Mouse (Mus musculus) hindbrain, embryonic 13.5 days (tissue): Measurements from ENCODE around the gene Pnma5. TPM values are rescaled to one million over a fixed set of nuclear protein-coding genes. Genes with fewer than 3 reads are reported as not detected.
A peak's percentile ranks its signal among the peaks of the same experiment; 100 is the strongest.

Source experiments
- ATAC-seq: fragments of 200-750 bp; cut with Nextera tagmentation; 2 replicates; pipeline ENCODE4 v1.8.0; 2017; ENCODE audit warnings: moderate TSS enrichment; ENCODE audit not compliant: low FRiP score
- H3K27ac ChIP-seq: fragments of 300-500 bp; sonication (generic); 2 replicates; pipeline ENCODE4 v1.5.1; 2015; ENCODE audit warnings: inconsistent platforms, mild to moderate bottlenecking, moderate library complexity
- H3K27me3 ChIP-seq: fragments of 300-500 bp; sonication (generic); 2 replicates; pipeline ENCODE4 v1.6.1; 2015; ENCODE audit warnings: mild to moderate bottlenecking, inconsistent platforms
- H3K36me3 ChIP-seq: fragments of 300-500 bp; sonication (generic); 2 replicates; pipeline ENCODE4 v1.6.1; 2015; ENCODE audit warnings: mild to moderate bottlenecking, inconsistent platforms
- H3K4me1 ChIP-seq: fragments of 300-500 bp; sonication (generic); replicated peaks from 2 replicates; pipeline ENCODE4 v1.6.1; 2015; ENCODE audit warnings: inconsistent platforms
- H3K4me2 ChIP-seq: fragments of 300-500 bp; sonication (generic); 2 replicates; pipeline ENCODE4 v1.6.1; 2015; ENCODE audit warnings: inconsistent platforms, mild to moderate bottlenecking, moderate library complexity
- H3K4me3 ChIP-seq: fragments of 300-500 bp; sonication (generic); 2 replicates; pipeline ENCODE4 v1.5.1; 2015; ENCODE audit warnings: mild to moderate bottlenecking, inconsistent platforms
- H3K9ac ChIP-seq: fragments of 300-500 bp; sonication (generic); 2 replicates; pipeline ENCODE4 v1.6.1; 2015; ENCODE audit warnings: mild to moderate bottlenecking, inconsistent platforms
- H3K9me3 ChIP-seq: fragments of 300-500 bp; sonication (generic); 2 replicates; pipeline ENCODE4 v1.6.1; 2016; ENCODE audit warnings: inconsistent platforms
- WGBS: fragments of 180-500 bp; shearing (Covaris S2); methylation state at CpG from one replicate; pipeline ENCODE4 v1.1.7; 2015; 5-methylcytosine and 5-hydroxymethylcytosine counted together
- polyA plus RNA-seq: library from polyadenylated mRNA; unstranded; fragments of >200 nt; fragmentation: Nextera tagmentation; extraction: Ambion mirVana; gene quantifications from 2 replicates; pipeline ENCODE4 v1.2.1, GENCODE M21; 2015

Pnma5 gene
- polyA plus RNA-seq, 1 experiment from 2014 or later = not detected

DNA sequence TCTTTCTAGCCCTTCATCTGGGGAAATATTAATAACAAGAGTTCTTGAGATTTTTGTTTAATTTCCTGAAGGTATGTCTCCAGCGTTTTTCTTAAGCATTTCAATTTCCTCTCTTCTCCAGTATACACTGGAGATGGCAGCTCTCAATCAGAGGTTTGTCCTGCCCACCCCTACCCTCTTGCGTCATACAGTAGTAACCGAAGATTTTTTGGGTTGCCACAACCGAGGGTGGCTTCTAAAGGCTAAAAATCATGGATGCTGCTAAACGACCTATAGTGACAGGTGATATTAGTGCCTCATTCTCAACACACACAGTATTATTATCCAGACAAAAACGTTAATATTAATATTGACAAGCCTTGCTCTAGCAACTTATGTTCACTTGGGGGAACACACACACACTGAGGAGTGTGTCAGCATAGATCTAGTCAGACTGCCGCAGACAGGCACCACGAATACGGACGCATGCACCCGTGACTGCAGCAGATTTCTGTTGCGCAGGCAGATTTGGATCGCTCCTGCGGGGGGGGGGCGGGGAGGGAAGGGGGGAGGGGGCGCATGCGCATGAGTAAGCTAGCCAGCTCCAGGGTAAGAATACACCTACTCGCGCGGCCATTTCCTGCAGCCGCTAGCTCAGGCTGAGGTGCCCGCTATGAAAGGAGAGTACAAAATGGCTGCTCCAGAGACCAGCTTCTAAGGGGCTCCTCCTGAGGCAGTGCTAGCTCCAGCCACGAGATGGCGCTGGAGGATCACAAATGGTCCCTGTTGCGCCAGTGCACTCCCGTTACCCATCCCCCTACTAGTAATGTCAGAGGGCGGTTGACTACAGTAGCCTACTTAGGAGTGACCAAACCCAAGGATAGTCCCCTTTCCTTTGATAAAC lies 29.1 kb downstream of the Pnma5 start:
- Histone ChIP-seq H3K9ac (peak overlapping the region; percentile 49), H3K27me3 (no peaks in the 10 kb centered on the region), H3K4me3 (peak overlapping the region; percentile 33), H3K4me1 (no peaks in the 10 kb centered on the region), H3K36me3 (no peaks in the 10 kb centered on the region), H3K27ac (peak overlapping the region; percentile 85), H3K9me3 (no peaks in the 10 kb centered on the region), H3K4me2 (peak overlapping the region; percentile 50)
- 13% methylated on average over 26 of the region's 27 CpGs for WGBS
- ATAC-seq = peak; percentile 100

DNA sequence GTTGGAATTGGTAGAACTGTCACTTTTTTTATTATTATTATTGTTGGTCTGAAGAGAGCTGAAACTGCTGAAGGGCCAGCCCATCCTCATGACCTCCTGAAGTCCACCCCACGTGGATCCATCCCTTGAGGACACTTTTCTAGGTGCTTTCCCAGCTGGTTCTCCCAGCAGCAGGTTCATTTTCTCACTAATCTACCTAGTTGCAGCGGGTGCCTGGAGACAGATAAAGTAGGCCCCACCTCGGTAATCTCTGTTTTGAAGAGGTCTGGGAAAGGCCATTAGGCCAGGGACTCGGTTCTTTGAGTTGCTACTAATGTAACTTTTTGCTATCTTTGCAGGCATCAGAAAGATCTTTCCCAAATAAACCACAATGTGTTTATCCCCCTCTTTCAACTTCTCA lies 31.2 kb downstream of the Pnma5 start:
- Histone ChIP-seq H3K27me3 (no peaks in the 10 kb centered on the region), H3K9ac (no peak overlapping the region), H3K4me2 (no peak overlapping the region), H3K9me3 (no peaks in the 10 kb centered on the region), H3K4me1 (no peaks in the 10 kb centered on the region), H3K4me3 (no peak overlapping the region), H3K36me3 (no peaks in the 10 kb centered on the region), H3K27ac (no peak overlapping the region)
- no peak for ATAC-seq
- 83% methylated on average over 4 of the region's 4 CpGs for WGBS

DNA sequence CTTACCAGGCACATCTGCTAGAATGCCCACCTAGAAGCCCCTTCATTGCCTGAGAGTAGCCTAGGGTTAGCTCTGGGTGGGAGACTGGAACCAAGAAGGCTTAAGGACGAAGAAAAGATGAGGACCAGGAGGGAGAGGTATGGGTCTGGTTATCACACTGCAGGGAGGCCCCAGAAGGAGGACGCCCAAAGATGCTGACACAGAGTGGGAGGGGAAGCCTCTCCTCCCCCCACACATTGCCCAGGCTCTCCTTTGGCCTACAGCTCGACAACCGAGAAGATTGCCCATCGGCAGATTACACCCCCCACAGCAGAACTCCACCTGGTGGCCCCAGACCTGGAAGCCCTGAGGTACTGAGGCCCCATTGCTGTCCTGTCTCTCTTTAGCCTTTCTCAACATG lies 33.8 kb downstream of the Pnma5 start:
- no peak for ATAC-seq
- no peak overlapping the region for H3K4me3 ChIP-seq
- H3K27me3 ChIP-seq = no peaks in the 10 kb centered on the region
- WGBS = 78% methylated on average over 3 of the region's 5 CpGs
- H3K4me1 ChIP-seq = no peaks in the 10 kb centered on the region
- no peak overlapping the region for H3K27ac ChIP-seq
- no peaks in the 10 kb centered on the region for H3K36me3 ChIP-seq
- H3K4me2 ChIP-seq = no peak overlapping the region
- no peaks in the 10 kb centered on the region for H3K9me3 ChIP-seq
- H3K9ac ChIP-seq = no peak overlapping the region

DNA sequence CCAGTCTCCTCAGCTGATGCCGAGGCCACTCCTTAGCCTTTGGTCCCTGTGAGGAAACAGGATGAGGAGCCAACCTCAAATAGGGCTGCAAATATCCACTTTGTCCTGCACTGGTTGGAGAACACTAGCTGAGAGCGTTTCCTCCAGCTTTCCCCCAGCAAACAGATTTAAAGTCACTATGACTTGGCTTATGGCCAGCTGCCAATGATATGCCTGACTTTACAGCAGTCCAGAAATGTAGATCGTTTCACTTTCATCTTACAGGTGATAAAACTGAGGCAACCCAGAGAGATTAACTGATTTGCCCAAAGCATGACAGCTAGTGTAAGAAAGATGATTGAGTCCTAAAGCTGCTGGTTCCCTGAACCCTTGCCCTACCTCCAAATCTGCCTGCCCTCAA lies 41.4 kb downstream of the Pnma5 start:
- ATAC-seq = no peak
- H3K9me3 ChIP-seq = no peaks in the 10 kb centered on the region
- no peaks in the 10 kb centered on the region for H3K27me3 ChIP-seq
- H3K4me2 ChIP-seq = no peak overlapping the region
- H3K9ac ChIP-seq = no peak overlapping the region
- no peaks in the 10 kb centered on the region for H3K36me3 ChIP-seq
- H3K4me1 ChIP-seq = no peaks in the 10 kb centered on the region
- no peak overlapping the region for H3K4me3 ChIP-seq
- H3K27ac ChIP-seq = no peak overlapping the region
- 81% methylated on average over 3 of the region's 3 CpGs for WGBS

DNA sequence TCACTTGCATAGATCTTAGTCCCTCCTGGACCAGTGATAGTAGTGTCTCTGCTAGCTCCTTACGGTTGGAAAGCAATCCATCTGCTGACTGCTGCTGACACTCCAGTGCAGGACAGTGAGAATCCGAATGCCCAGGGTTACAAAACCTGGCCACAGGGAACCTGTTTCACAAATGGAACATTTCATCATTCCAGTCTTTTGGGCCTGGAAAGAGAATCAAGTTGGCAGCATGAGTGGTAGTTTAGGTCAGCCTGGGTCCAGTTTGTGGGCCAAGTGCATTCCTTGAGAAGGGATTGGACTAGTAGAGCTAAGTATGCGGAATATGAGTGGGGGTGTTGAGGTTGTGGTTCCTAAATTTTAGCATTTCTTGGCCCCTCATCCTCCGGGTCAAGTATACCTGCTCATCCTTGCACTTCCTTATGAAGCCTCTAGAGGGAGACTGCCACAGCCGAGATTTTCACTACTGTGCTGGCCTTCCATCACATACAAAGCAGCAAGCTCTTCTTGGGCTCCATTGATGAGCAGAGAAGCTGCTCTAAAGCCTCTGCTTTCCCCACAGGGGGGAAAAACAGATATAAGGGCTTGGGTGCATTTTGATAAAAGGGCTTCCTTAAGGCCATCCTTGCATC lies 44.5 kb downstream of the Pnma5 start:
- Histone ChIP-seq H3K27ac (no peak overlapping the region), H3K9me3 (no peaks in the 10 kb centered on the region), H3K36me3 (no peaks in the 10 kb centered on the region), H3K4me3 (no peak overlapping the region), H3K4me2 (no peak overlapping the region), H3K27me3 (0 out of 2 replicates have a peak, but pooled peaks cover 2% of the 10 kb centered on the region), H3K9ac (no peak overlapping the region), H3K4me1 (no peaks in the 10 kb centered on the region)
- WGBS = 62% methylated on average over 5 of the region's 5 CpGs
- ATAC-seq = no peak

DNA sequence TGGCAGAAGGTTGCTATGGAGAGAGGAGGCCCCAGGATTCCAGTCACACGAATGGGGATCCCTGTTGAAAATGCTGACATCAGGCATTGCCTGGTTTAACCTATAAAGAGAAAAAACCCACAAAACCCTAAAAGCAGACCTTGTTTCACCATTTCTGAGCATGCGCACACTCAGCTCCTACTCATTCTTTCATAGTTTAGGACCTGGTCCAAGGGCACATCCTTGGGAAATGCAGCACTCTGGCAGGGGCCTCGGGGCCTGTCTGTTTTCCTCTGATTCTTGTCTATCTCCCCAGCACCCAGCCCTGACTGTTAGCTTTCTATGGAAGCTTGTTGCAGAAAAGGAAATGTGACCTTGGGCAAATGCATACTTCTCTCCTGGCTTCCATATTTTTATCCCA lies 46.3 kb downstream of the Pnma5 start:
- H3K4me2 ChIP-seq = no peak overlapping the region
- H3K9ac ChIP-seq = no peak overlapping the region
- H3K4me3 ChIP-seq = no peak overlapping the region
- H3K36me3 ChIP-seq = no peaks in the 10 kb centered on the region
- no peak overlapping the region for H3K27ac ChIP-seq
- H3K27me3 ChIP-seq = peaks cover 11% of the 10 kb centered on the region; the same call in 1 of the 2 replicates
- 74% methylated on average over 3 of the region's 3 CpGs for WGBS
- no peaks in the 10 kb centered on the region for H3K9me3 ChIP-seq
- ATAC-seq = no peak
- no peaks in the 10 kb centered on the region for H3K4me1 ChIP-seq

DNA sequence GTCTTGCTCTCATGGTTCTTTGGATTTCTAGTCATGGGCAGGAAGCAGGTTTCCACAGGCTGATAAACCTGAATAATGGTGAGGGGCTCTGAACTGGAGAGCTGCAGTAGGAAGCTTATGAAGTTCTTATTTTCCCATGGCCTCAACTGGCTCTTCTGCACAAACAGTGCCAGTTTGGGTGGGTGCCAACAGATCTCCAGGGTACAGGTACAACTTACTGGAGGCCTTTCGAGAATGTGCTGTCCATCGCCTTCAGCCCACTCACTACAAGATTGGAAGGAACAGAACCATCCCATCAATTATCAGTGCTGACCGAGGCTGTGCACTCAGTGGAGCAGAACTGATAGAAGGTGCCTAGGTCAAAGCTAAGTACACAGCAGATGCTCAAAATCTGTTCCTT lies 48.5 kb downstream of the Pnma5 start:
- peaks cover 11% of the 10 kb centered on the region; the same call in 1 of the 2 replicates for H3K27me3 ChIP-seq
- H3K36me3 ChIP-seq = no peaks in the 10 kb centered on the region
- H3K4me2 ChIP-seq = no peak overlapping the region
- H3K27ac ChIP-seq = no peak overlapping the region
- H3K4me3 ChIP-seq = no peak overlapping the region
- no peaks in the 10 kb centered on the region for H3K4me1 ChIP-seq
- H3K9ac ChIP-seq = no peak overlapping the region
- WGBS = 89% methylated on average over 3 of the region's 3 CpGs
- no peaks in the 10 kb centered on the region for H3K9me3 ChIP-seq
- ATAC-seq = no peak

DNA sequence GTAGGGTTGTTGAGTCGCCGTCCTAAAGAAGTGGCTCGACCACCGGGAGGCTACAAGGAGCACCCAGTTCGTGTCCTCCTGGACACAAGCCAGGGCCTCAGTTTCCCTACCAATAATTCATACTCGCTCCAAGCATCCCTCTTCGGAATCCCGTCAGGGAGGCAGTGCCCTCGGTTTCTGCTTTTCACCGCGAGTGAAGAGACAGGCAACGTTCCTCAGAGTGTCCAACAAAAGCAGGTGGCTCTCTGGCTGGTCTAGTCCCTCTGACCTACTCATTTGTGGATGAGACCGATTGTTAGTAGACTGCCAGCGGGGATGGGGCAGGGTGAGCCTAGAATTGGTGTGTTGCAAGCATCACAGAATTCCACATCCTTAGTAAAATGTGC lies 49.4 kb downstream of the Pnma5 start:
- Histone ChIP-seq H3K9ac (peak overlapping the region; percentile 19; the same call in 1 of the 2 replicates), H3K4me3 (peak overlapping the region; percentile 37), H3K4me1 (no peaks in the 10 kb centered on the region), H3K27ac (no peak overlapping the region), H3K4me2 (peak overlapping the region; percentile 60), H3K36me3 (no peaks in the 10 kb centered on the region), H3K27me3 (peaks cover 11% of the 10 kb centered on the region; the same call in 1 of the 2 replicates), H3K9me3 (no peaks in the 10 kb centered on the region)
- 31% methylated on average over 14 of the region's 14 CpGs for WGBS
- no peak for ATAC-seq

DNA sequence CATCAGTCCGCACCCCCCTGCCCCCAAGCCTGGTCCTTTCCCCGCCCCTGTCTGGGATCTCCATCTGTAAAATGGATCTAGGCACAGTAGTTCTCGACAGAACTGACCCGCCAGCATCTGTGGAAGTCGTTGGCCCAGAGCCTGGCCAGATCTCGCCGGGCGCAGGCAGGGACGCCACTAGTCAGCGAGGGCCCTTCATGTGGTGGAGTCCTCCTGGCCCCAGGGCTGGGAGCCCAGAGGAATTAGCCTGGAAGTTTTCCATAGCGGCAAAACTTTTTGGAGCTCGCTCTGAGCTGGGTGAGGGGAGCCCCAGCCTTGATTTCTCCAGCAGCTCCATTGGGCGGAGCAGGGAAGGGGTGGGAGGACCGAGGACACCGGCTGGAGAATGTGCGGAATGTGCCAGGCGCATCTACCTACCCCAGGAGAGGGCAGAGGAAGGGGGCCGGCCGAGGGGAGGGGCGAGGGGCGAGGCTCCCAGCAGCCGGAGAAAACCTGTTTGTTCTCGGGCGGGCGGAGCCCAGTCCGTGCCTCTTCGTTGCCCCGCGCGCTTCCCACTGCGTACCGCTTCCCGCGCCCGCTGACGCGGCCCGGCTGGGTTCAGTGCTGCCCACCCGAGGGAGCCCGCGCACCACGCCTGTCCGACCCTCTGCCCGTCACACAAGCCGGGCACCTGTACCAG lies 49.9 kb downstream of the Pnma5 start, which contains the start of gene Zfp185:
Gene Zfp185 (plus strand): TSS at position 499 of the 679 bp plus-strand sequence.
- H3K9me3 ChIP-seq = no peaks in the 10 kb centered on the region
- peak within 1 kb of the TSS; percentile 19; the same call in 1 of the 2 replicates for H3K9ac ChIP-seq
- H3K27me3 ChIP-seq = peaks cover 11% of the 10 kb centered on the region; the same call in 1 of the 2 replicates
- no peak within 1 kb of the TSS for H3K27ac ChIP-seq
- H3K4me2 ChIP-seq = peak within 1 kb of the TSS; percentile 60
- H3K36me3 ChIP-seq = no peaks in the 10 kb centered on the region
- ATAC-seq = peak; percentile 72
- WGBS = 22% methylated on average over 42 of the region's 45 CpGs
- H3K4me3 ChIP-seq = peak within 1 kb of the TSS; percentile 37
- H3K4me1 ChIP-seq = no peaks in the 10 kb centered on the region

DNA sequence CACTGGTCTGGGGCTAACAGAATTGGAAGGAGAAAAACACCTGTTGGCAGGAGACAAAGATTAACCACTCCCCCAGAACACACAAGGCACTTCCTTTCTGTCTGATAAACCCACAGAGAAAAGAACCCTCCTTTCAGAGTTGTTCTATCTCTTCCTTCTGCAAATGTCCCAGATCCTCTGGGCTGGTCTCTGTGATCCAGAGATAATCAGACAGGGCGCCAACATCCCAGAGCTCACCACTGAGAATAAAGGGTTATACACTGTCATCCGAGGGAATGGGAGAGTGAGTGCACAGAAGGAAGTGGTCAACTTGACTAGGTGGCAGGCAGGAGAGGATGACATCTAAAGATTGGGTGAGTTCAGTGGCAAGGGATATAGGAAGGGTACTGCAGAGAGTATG lies 51.3 kb downstream of the Pnma5 start:
- no peaks in the 10 kb centered on the region for H3K9me3 ChIP-seq
- H3K4me3 ChIP-seq = no peak overlapping the region
- H3K27me3 ChIP-seq = peaks cover 11% of the 10 kb centered on the region; the same call in 1 of the 2 replicates
- no peaks in the 10 kb centered on the region for H3K4me1 ChIP-seq
- H3K9ac ChIP-seq = no peak overlapping the region
- H3K36me3 ChIP-seq = no peaks in the 10 kb centered on the region
- ATAC-seq = no peak
- WGBS = 90% methylated on average over 2 of the region's 2 CpGs
- H3K27ac ChIP-seq = no peak overlapping the region
- H3K4me2 ChIP-seq = no peak overlapping the region
